Mouse (Mus musculus): Measurements from ENCODE around the gene Aim2.

Gene Aim2

DNA sequence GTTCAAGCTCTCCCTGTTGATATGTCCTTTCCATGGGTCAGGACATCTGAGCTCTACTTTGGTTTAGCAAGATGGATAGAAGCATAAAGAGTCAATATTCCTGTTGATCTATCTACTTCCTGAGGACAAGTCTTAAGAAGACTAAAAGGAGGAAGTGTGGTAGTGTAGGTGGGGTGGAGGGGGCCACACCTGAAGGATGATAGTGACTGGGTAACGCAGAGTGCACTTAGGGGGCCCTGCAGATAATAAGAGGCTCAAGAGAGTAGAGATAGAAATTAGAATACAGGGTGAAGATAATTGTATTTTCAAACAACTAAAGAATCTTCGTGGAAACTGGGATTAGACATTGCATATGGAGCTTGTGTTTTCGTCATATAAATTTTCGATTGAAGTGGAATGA lies 5.6 kb upstream of the Aim2 start:
- in situ Hi-C loops (cut with MseI, MboI), result no loop called here

DNA sequence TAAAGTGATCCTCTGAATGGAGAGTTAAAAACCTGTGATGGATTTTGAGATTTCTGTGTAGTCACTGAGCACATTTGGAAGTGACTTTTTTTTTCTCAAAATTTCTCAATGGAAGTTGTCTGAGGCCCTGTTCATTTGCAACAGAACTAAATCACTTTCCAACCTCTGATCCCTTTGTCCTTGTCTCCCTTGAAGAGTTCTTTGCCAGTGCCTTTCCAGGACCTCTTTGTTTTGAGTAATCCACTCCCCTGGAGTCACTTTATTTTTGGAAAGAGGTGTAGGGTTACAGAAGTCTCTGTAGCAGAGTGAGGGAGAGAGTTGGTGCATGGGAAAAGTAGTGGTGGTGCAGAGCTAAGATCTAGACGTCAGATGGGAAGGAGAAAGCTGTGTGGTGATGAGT lies 2.2 kb upstream of the Aim2 start:
- in situ Hi-C loops (cut with MseI, MboI), result no loop called here

DNA sequence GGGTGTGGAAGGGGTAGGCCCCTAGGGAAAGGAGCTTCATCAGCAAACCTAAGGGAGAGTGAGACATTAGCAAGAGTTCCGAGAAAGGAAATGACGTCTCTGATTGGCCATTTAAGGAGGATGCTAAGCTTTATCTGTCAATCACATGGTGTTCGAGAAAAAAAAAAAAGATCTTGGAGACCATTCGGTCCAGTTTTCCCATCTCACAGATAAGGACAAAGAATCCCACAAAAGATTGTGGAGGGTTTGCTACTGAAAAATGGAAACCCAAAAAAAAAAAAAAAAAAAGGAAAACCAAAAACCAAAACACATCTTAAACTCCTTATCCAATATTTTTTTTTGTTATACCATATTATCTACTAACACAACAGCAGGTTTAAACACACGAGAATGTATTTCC lies 1.5 kb upstream of the Aim2 start:
- in situ Hi-C loops (cut with MseI, MboI), result no loop called here

DNA sequence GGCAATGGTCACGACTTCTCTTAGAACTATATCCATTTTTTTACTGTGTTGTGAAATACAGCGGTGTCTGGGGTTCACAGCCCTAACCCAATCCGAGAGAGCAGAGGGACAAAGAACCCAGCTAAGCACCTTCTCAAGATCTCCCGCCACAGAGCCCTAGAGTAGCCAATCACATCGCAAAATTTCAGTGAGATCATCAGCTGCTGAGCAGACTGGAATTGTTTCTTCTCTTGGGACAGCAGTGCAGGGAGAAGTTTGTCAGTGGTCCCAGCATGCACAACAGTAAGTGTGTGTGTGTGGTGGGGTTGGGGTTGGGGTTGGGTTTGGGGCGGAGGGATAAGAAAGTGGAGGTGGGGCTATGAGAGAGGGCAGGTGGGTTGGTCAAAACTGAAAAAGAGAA lies 733 bp upstream of the Aim2 start:
- in situ Hi-C loops (cut with MseI, MboI), result no loop called here

DNA sequence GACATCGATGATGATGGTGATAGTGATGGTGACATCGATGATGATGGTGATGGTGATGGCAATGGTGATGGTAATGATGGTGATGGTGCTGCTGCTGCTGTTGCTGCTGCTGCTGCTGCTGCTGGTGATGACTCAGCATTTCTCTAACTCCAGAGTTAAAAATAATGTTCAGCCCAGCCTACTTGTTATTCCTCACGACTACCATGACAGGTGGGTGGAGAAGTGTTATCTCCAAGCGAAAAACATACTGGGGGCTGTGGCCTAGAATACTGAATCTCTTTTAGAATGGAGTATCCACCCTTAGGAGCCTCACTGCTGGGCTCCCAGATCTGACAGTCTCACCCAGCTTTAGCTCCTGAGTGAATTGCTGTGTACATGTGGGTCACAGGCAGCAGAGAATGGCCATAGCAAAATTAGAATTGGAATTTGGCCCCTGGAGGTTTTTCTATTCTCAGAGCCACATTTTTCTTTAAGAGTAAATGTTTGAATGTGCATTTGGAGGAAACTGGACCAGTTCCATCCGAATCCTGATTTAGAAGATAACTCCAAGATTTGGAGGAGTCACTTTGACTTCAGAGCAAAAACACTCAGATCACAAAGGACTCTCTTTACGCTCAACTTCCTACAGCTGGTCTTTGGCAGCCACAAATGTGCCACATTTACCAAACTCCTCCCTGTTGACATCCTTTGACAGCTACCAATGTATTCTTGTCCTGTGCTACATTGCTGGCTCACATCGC lies 4.6 kb downstream of the Aim2 start:
- in situ Hi-C loops (cut with MseI, MboI), result no loop called here

DNA sequence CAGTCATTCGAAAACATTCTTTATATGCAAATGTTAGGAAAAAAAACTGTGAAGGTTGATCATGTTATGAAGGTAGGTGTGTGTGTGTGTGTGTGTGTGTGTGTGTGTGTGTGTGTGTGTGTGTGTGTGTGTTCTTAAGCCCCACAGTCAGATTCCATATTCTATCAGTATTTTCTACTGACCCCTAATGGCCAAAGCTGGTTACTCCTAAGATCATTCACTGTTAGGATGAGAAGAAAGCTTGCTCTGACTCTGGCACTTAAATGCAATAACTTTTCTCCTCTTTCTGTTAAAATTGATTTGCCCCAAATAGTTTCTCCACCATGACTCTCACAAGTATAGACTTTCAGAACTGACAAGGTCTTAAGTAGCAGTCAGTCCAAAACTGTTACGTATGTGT lies 6.0 kb downstream of the Aim2 start:
- in situ Hi-C loops (cut with MseI, MboI), result no loop called here

DNA sequence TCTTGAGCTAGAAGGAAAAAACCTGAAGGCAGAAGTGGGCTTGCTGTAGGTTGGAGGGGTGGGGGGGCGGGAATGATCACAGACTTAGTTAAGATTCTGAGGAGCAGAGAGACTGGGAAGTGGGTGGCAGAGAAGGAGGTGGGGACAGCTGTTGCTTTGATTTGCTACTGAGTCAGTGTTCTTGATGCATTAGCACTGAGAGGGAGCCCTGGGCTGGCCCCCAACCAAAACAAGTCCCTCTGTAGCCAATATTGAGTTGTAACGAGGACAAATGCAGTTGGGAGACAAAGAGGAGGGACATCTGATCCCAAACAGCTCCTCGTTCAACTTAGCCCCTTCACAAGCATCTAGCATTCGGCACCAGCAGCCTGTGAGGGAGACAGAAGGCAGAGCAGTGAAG lies 7.1 kb downstream of the Aim2 start:
- in situ Hi-C loops (cut with MseI, MboI), result no loop called here

DNA sequence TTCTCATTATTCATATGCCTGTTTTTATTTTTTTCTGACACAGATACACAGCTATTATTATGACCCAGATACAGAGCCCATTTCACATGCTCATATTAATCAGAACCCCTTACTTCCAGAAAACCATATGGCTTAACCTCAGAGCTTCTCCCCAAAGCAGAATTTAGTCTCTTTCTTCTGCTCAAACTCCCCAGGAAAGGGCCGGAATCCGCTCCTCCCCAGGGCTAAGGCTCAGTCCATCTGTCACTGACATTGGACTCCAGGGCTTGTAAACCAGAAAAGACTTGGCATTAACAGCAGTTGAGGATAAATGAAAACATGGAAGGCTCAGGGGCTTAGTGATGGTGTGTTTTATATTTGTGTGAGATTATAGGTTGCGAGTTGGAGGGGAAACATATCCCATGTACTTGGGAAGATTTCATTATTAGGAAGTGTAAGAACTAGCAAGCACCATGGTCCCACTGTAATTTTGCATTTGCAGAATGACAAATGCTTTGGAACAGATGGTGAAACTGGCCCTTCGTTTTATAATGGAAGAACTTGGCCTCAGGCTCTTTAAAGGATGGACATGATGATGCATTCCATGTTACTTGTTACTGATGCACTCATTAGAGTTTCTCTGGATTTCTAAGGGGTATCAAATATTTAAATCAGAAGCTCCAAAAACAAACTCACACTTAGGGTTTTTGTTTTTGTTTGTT lies 9.1 kb downstream of the Aim2 start:
- in situ Hi-C loops (cut with MseI, MboI), result no loop called here

DNA sequence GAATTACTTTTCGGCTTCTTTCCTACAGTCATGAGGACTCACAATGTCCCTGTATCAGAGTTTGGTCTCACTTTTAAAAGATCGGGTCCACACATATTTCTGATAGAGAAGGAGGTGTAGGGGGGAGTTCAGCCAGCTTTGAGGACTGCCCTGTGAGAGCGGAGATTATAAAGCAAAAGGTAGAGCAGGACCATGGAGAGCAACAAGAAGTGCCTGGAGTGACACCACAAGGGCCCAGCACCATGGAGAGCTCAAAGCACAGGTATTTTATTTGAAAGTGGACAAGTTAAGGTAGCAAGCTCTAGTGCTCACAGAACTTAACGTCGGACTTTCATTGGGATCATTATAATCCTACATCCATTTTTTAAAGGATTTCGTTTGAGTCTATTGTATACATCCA lies 11.0 kb downstream of the Aim2 start:
- in situ Hi-C loops (cut with MseI, MboI), result no loop called here

DNA sequence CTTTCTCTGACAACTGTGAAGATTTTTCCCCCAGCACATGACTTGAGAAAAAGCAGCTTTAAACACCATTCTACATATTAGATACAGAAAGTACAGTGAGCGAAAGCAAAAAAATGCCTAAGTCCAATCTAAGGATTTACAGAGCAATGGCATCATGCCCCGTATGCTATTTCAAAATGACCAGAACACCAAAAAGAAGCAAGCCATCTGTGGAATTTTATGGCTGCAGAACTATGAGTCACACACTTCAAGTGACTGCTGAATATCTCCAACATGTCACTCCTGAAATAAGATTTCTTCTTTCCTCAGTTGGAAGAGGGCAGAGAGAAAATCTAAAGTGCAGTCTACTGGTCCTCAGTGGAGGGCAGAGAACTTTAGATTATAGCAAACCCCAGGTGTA lies 12.8 kb downstream of the Aim2 start:
- in situ Hi-C loops (cut with MseI, MboI), result no loop called here

DNA sequence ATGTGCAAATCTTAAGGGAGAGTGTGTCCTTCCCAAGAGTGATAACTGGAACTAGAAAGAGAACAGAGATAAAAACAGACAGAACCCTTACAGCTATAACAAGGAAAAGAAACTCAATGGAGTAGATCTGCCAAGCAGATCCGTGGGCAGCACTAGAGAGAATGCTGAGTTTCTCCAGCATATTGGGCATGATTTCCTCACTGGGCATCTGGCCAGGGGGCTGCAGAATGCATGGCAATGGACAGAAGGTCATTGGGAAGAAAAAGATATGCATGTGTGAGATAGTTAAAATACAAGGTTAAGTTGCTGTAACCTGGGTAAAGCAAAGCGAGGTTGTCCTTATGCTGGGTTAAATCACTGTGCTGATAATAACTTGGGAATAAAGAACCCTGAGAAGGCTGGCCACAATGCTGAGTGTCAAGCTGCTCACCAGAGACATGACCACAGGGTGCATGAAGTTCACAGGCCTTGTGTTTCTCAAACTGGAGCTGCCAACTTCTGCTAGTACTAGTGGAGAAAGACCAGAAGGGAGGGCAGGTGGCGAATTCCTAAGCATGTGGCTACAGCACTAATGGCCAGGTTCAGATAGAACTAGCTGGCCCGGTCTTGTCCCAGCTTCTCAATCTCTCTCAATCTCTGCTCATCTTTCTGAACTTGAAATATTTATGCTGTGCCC lies 13.6 kb downstream of the Aim2 start:
- in situ Hi-C loops (cut with MseI, MboI), result no loop called here

DNA sequence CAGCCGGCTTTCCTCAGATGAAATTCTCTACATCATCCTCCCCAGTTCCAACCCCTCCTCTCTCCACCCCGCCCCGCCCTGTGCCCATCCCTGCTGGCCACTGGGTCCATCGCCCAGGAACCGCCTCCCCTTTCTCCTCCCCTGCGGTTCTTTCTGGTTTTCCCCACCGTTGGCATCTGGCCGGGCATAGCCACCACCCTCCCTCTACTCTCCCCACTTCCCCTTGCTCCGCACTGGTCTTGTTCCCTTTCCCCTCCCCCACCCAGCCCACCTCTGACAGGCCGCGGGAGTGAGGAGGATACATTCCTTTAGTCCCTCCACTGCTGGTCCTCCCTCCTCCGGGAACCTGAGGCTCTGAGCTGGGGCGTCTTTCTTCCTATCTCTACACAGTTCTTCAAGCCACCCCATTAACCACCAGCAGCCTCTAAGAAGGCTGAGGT lies 15.3 kb downstream of the Aim2 start:
- in situ Hi-C loops (cut with MseI, MboI), result no loop called here

DNA sequence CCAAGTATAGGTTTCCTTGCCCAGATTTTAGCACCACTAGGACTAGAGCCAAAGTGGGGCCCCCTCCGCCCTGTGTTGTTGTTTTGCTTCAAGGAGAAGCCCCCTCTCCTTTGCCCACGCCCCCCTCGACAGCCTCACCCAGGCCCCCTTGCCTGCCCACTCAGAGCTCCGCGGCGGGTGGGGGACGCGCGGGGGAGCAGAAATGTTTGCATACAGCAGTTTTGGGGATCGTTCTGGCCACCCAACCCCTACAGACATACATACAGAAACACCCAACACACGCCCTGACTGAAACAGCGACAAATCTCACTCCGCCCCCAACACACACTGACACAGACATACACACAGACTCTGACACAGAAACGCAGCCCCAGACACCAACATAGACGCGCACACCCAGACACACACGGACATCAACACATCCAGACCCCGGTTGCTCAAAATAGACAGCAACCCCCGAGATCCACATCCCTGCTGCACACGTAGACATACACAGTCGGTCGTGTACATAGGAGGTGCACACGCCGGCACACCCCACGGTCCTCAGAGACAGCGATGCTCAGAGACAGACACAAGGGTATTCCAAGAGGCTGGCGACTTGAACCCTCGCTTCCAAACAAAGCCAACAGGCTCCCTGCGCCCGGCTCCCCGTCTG lies 16.1 kb downstream of the Aim2 start:
- in situ Hi-C loops (cut with MseI, MboI), result no loop called here

DNA sequence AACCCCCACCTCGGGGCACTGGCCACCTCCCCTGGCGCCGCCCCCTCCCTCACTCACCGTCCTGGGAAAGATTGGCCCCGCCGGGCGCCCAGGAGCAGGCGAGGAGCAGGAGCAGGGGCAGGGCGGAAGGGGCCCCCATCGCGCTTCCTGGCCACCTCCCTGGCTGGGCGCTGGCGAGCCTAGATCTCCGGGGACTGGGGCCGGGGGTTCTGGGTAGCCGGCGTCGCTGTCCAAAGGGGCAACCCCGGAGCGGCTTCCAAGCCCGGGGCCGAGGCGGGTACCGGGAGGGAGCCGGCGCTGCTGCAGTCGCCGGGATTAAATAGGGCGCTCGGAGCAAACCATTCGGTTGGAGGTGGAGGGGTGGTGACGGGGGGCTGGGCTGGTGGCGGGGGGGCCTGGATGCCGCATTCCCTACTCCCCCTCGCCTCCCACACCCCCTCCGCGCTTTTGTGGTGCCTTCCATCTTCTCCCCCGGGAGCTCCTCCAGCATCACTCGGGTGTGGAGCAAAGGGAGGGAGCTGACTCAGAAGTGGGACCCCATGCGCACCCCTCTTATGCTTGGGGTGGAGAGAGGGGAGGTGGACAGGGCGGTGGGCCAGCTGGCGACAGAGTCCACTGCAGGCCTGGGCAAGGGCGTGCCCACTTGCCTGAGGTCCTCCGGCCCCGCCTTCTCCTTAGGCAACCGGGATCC lies 16.8 kb downstream of the Aim2 start, which contains the start of gene Cadm3:
Cadm3 (minus strand) TSS at position 340 of the 691 bp plus-strand sequence.
- in situ Hi-C loops (cut with MseI, MboI), result no loop called here

DNA sequence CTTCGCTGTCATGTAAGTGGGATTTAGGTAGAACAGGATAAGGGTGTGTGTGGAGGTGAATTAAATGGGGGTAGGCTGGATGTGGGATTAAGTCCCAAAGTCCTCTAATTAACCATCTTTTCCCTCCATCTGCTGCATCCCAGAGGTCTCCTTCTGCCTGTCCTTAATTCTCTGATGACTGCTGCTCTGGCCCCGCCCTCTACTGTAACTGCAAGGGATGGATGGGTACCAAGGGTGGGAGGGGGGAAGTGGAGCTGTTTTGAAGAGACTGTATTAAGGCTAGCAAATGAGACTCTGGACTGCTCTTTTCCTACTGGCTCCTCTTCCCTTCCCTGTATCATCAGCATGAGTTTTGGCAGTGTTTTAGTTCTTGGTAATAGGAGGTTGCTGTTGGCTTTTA lies 18.9 kb downstream of the Aim2 start:
- in situ Hi-C loops (cut with MseI, MboI), result no loop called here

DNA sequence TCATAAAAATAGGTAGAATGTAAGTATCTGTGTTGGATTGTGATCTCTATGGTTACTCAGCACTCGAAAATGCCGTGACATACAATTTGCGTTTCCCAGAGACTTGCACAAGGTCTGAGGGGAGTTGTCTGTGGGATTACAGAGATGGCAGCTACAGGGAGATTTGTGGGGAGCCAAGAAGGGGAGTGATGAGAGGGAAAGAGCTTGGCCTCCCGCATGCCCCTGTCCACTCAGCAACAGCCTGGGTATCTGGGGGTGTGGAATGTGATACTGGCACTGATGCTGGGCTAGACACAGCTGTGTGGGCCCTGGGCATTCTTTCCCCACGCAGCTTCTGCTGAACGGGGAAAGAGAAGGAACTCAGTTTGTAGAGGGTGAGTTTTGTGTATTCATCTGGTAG lies 19.8 kb downstream of the Aim2 start:
- in situ Hi-C loops (cut with MseI, MboI), result no loop called here

DNA sequence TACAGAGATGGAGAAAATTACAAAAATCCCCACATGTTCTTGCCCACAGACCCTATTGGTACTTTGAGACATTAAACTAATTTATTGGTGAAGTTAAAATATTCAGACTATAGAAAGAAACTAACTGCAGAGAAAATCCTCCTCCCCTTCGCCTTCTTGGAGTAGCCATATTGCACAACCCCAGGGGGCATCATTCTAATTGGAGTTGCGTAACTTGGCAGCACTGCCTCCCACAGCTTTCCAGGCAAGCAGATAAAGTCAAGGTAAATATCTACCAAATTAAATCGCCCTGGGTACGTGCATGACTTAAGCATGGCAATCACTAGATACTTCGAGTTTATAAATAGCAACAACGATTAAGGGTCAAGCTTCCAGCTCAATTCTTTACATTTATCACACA lies 20.9 kb downstream of the Aim2 start:
- in situ Hi-C loops (cut with MseI, MboI), result no loop called here

DNA sequence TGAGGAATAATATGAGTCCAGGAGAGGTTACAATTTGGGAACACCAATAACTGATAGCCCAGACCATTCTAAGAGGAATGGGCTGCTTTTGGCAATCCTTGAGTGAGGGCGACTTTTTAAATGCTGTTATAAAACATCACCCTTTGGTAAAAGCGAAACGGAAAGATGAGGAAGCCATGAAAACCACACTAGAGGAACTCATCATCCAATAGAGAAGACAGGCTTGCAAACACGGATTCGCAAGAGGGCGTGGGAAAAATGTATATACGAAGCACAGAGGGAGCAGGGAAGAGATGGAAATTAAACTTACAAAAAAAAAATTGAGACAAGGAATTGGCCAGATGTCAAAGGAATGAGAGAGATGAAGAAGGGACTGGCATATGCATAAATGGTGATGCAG lies 23.3 kb downstream of the Aim2 start:
- in situ Hi-C loops (cut with MseI, MboI), result no loop called here

DNA sequence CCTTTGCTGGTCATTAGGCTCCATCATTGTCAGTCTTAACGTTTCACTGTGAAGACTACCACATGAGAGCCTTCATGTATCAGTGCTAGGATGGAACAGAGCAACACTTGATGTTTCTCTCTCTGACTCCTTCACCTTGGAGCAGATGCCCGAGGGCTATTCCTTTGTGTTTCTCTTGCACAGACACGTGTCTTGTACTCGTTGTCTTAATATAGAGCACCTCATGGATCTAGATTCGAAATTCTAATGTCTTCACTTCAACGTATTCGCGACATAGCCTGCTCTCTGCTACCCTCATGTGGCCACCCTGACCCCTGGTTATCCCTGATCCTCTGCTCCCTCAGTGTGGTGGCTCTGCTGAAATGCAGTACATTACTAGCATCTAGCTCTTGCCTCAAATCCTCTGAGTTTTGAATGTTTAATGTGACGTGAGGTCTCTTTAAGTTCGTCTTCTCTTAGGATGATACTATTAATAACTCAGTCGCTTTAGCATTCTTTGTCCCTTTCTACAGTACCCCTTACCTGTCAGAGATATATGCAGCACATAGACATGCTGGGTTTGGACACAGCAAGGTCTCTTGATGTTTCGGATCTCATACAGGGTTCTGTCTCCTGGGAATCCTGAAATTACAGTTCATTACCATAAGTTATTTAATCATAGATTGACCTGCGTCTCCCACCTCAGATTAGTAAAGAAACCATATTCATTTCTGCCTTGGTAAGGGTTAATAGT lies 26.9 kb downstream of the Aim2 start:
- in situ Hi-C loops (cut with MseI, MboI), result loop anchor here (25.0 kb wide), 2 partner anchors 740 to 965 kb away; partner anchors contain the start of gene Dusp23 (in 2 of the 2)

DNA sequence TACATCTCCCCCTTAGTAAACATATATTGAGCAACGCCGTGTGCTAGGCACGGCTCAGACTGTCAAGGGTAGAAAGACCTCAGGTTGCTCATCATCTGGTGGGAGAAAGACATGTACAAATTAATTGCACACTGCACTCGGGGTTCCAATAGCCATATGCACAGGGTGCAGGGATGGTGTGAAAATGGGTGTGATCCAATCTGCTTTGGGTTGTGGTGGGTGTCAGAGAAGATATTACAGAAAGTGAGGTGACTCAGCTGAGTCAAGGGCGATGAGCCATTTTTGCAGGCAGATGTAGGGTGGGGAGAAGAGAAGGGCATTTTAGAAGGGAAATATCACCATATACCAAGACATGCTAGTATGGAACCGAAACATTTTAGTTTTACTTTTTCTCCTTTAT lies 30.8 kb downstream of the Aim2 start:
- in situ Hi-C loops (cut with MseI, MboI), result loop anchor here (25.0 kb wide), 2 partner anchors 744 to 969 kb away; partner anchors contain the start of gene Dusp23 (in 2 of the 2)

DNA sequence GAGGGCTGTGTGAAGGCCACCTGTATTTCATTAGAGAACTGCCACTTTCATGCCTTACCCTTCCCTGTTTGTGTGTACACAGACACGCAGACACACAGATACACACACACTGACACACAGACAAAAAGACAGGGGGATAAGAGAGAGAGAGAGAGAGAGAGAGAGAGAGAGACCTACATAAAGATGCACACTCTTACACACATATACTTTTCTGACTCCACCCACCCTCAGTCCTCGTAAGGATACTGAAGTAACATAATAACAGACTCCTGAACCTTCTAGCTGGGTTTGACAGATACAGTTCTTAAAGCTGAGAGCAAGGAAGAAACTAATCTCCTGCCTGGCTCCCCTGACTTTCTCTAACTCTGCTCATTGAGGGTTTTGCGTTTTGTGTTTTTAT lies 38.8 kb downstream of the Aim2 start:
- in situ Hi-C loops (cut with MseI, MboI), result loop anchor here (25.0 kb wide), 2 partner anchors 752 to 977 kb away; partner anchors contain the start of gene Dusp23 (in 2 of the 2)
